16 mouse cellular contexts compared by ENCODE assay signal in genomic region chr2:55065469-55066315, GRCm38 (mm10).
"Had no signal": no experiment of that assay in that cellular context is flagged by ENCODE, and none has a peak within 500 bp of the region (broad histone marks: within the 10 kb centered on the region; RNA-seq: fewer than 3 reads in every experiment).

No protein-coding gene starts in this region.

- H3K36me3 ChIP-seq: kidney, embryonic 15.5 days; limb, embryonic 15.5 days; liver, embryonic 12.5 days; midbrain, embryonic 13.5 days; neural tube, embryonic 13.5 days had no signal

- H3K27me3 ChIP-seq: kidney, embryonic 15.5 days; limb, embryonic 15.5 days; liver, embryonic 12.5 days; midbrain, embryonic 13.5 days; neural tube, embryonic 13.5 days had no signal

- H3K4me3 ChIP-seq: kidney, embryonic 15.5 days; limb, embryonic 15.5 days; liver, embryonic 12.5 days; midbrain, embryonic 13.5 days; neural tube, embryonic 13.5 days had no signal

- H3K4me2 ChIP-seq: kidney, embryonic 15.5 days; limb, embryonic 15.5 days; liver, embryonic 12.5 days; lung, embryonic 14.5 days; midbrain, embryonic 13.5 days; neural tube, embryonic 13.5 days had no signal

- DNase-seq: kidney, adult 2 months; kidney, postnatal 25 days; layer of hippocampus, adult 9-11 months; layer of hippocampus, postnatal 36 days; lung, embryonic 14.5 days; lung, postnatal 10 days; lung, postnatal 4 days; right cerebral cortex, postnatal 4 days; spleen, adult 18-20 months; thymus, adult 18-20 months; thymus, postnatal 14 days had no signal

- H3K4me1 ChIP-seq: kidney, embryonic 15.5 days; limb, embryonic 15.5 days; liver, embryonic 12.5 days; neural tube, embryonic 13.5 days had no signal

- H3K9me3 ChIP-seq: kidney, embryonic 15.5 days; limb, embryonic 15.5 days; liver, embryonic 12.5 days; midbrain, embryonic 13.5 days; neural tube, embryonic 13.5 days had no signal

- H3K9ac ChIP-seq: kidney, embryonic 15.5 days; limb, embryonic 15.5 days; liver, embryonic 12.5 days; lung, embryonic 14.5 days; midbrain, embryonic 13.5 days; neural tube, embryonic 13.5 days had no signal

- H3K27ac ChIP-seq: kidney, embryonic 15.5 days; limb, embryonic 15.5 days; liver, embryonic 12.5 days; midbrain, embryonic 13.5 days; neural tube, embryonic 13.5 days had no signal

- ATAC-seq: liver, embryonic 12.5 days; midbrain, embryonic 13.5 days had no signal
